Mouse (Mus musculus): ENCODE data around the gene Lpar1.

GRCm38 (mm10) chr4:58437271-58437670 lies 116.4 kb downstream of the Lpar1 start:
- no peak for TF ChIP-seq GATA1 (IDR thresholded peaks at IDR 0.05; ENCODE audit: low read length)
- TF ChIP-seq TAL1 (IDR thresholded peaks at IDR 0.05; ENCODE audit: low read length), result no peak

All from erythroblast, embryonic 14.5 days (primary cell).